Mouse (Mus musculus) gastrocnemius, postnatal 10 days (tissue): ENCODE data around the gene Tm7sf2. TPM values are rescaled to one million over a fixed set of nuclear protein-coding genes. Genes with fewer than 3 reads are reported as not detected.

ENCODE experiments used
- DNase-seq: peaks from one replicate; pipeline ENCODE4 v3.0.0; 2021; ENCODE audit warnings: mixed read lengths
- total RNA-seq, 2 experiments: library from RNA; stranded (reverse); gene quantifications; 2 replicates each; pipeline ENCODE4 v1.2.3; 2021

Tm7sf2 gene
- total RNA-seq, 2 experiments from 2014 or later = 4.7 to 5.8 TPM

GRCm38 (mm10) chr19:6069851-6070250, 1.7 kb upstream of the Tm7sf2 start:
- DNase-seq = no peak

GRCm38 (mm10) chr19:6068951-6069350, 778 bp upstream of the Tm7sf2 start:
- no peak for DNase-seq

- peak; percentile 84 for DNase-seq
These were observed 1.0 kb downstream of the Tm7sf2 start for GRCm38 (mm10) chr19:6067011-6067723.

DNA sequence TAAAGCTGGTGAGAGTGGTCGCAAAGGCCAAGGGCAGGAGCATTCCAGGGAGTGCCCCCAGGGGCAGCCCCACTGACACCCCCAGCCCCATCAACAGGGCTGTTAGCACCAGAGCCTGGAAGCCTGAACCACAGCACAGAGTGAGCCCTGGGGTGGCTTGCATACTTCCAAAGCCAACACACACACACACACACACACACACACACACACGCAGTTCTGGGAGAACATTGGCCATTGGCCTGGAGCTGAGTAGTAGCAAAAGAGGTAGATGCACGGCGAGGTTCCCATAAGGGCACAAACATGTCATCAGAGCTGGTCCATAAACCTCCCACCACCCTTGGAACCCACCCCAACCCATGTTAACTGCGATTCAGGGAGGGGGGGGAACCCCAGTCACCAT, 1.6 kb downstream of the Tm7sf2 start:
- no peak for DNase-seq

DNA sequence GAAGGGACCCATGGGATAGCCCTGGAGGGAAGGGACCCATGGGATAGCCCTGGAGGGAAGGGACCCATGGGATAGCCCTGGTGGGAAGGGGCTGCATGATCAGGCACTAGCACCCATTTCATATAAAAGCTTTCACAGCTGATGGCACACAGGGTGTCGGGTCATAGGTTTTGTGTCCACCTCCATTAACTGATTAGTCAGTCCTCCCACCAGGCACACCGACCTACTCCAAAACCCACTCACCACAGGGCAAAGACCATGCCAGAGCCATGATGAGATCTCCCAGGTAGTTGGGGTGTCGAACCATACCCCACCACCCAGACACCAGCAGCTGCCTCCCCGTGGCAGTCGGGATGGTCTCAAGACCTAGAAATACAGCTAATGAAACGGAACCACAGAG, 5.1 kb downstream of the Tm7sf2 start:
- DNase-seq = no peak

DNA sequence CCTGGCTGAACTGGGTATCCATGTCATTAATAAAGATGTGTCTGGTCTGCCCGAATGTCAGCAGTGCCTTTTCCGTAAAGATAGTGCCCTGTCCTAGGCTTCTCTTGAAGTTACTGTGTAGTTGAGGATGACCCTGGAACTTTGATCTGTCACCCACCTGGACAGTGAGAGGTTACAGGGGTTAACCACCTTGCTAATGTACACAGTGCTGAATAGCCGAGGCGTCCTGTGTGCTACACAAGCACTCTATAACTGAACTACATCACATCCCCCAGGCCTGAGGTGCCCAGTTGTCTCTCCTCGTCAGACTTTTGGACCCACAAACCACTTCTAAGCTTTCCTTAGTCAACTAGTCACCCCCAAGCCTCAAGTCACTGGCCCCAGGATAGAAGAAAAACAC, 5.8 kb downstream of the Tm7sf2 start:
- DNase-seq = no peak

GRCm38 (mm10) chr19:6061641-6062302, 6.4 kb downstream of the Tm7sf2 start:
- DNase-seq = peak; percentile 29

GRCm38 (mm10) chr19:6061021-6061533, 7.1 kb downstream of the Tm7sf2 start, which contains the start of gene Znhit2:
Gene Znhit2 (plus strand): TSS chr19:6061192.
- peak; percentile 88 for DNase-seq

DNA sequence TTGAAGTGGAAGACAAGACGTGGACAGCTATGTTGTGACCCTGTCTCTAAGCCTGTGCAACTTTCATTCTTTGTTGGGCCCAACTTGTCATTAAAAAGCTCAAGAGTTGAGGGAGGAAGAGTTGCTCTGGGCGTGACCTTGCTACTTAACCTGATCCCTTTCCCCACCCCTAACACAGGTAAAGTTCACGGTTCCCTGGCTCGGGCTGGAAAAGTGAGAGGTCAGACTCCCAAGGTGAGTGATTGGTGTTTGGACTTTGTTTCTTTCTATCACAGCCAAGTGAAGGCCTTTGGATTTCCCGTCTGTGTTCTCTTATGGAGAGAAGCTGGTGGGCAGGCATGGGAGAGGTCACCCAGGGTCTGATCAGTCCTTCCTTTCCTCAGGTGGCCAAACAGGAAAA, 9.2 kb downstream of the Tm7sf2 start:
- DNase-seq = no peak

GRCm38 (mm10) chr19:6058513-6058912, 9.7 kb downstream of the Tm7sf2 start:
- no peak for DNase-seq

DNA sequence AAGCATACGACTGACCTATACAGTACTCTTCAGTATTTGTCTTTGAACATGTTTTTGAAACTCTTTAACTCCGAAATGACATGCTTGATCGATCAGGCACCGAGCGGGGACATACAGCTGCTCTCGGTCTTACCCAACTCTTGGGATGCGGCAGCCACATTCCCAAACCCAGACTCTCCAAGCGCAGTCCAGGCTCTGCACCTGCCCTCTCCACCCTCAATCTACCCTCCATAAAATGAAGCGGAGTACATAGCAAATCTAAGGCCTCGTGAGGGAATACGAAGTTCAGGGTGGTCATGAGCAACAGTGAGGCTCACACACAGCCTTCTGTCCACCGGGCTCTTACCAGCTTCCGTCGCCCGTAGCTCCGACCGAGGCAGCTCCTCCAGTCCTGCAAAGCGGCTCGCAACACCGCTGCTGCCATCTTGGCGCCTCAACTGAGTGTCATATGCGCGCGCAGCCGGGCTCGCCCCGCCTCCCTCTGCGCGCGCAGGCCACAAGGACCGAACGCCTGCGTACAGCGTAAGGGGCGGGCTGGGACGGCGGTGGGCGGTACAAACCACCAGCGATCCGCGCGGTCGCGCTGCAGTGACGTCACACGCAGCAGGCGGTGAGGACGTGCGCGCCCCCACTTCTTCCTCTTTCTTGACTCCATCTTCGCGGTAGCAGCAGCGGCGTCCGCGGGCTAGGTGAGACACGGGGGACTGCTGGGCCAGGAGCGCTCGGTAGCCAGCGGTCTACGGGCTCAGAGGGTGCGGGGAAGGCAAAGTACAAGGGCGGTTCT, 10.7 kb downstream of the Tm7sf2 start, which contains the start of the genes Mrpl49 and Fau:
Gene Mrpl49, minus strand, starts transcription at position 473 of the 784 bp plus-strand sequence.
Gene Fau, plus strand, starts transcription at position 532 of the 784 bp plus-strand sequence.
- peak; percentile 99 for DNase-seq

- DNase-seq = no peak
These were observed 11.5 kb downstream of the Tm7sf2 start for GRCm38 (mm10) chr19:6056696-6057095.

- no peak for DNase-seq
These were observed 13.9 kb downstream of the Tm7sf2 start for GRCm38 (mm10) chr19:6054296-6054695.

GRCm38 (mm10) chr19:6052516-6052915, 15.7 kb downstream of the Tm7sf2 start:
- no peak for DNase-seq

- DNase-seq = no peak
These were observed 19.3 kb downstream of the Tm7sf2 start for GRCm38 (mm10) chr19:6048681-6049410.

DNA sequence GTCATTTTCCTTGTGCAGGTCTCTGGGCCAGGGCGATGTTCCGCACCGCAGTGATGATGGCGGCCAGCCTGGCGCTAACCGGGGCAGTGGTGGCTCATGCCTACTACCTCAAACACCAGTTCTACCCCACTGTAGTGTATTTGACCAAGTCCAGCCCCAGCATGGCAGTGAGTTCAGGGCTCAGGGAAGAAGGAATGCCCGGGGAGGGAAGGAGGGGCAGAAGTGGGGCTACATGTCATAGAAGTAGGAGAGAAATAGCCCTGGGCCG, 20.3 kb downstream of the Tm7sf2 start:
- no peak for DNase-seq

- no peak for DNase-seq
These were observed 20.8 kb downstream of the Tm7sf2 start for GRCm38 (mm10) chr19:6047154-6047898.

DNA sequence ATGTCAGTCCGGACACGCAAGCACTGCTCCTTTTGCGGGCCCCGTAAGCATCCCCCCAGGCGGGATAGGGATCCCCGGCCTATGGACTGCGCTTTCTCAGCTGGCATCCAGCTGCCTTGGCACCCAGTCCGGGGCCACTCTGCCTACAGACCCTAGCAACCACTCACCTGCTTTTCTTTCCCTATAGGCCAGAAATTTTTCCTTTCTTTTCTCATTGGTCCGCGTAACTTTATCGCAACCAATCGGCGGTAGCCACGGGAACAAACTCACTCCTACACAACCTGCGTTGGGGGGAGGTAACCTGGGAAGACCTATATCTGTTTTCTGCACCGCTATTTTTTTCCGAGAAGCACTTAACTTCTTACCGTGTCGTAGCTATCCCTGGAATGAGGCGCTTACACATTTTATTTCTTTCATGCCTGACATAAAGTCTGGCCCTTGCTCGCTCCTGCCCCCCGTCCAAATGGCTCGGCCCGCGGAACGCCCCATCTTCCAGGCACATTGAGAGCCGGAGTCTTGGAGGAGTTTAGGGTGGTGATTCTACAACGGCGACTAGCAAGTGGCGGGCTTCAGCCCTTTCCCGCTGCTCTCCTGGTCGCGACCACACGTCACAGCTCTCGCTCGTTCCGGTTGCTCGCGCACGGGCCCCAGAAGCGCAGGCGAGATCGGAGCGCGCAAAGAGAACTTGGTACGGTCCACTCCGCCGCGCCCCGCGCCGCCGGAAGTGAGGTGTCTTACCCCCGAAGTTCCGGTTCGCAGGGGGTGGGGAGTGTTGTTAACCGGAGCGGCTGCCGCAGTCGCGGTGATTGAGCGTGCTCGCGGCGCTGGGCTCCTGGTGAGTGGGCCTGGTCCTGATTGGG, 21.6 kb downstream of the Tm7sf2 start, which contains the start of gene Syvn1:
Gene Syvn1, plus strand, starts transcription at position 283 of the 860 bp plus-strand sequence.
- DNase-seq = peak; percentile 87

DNA sequence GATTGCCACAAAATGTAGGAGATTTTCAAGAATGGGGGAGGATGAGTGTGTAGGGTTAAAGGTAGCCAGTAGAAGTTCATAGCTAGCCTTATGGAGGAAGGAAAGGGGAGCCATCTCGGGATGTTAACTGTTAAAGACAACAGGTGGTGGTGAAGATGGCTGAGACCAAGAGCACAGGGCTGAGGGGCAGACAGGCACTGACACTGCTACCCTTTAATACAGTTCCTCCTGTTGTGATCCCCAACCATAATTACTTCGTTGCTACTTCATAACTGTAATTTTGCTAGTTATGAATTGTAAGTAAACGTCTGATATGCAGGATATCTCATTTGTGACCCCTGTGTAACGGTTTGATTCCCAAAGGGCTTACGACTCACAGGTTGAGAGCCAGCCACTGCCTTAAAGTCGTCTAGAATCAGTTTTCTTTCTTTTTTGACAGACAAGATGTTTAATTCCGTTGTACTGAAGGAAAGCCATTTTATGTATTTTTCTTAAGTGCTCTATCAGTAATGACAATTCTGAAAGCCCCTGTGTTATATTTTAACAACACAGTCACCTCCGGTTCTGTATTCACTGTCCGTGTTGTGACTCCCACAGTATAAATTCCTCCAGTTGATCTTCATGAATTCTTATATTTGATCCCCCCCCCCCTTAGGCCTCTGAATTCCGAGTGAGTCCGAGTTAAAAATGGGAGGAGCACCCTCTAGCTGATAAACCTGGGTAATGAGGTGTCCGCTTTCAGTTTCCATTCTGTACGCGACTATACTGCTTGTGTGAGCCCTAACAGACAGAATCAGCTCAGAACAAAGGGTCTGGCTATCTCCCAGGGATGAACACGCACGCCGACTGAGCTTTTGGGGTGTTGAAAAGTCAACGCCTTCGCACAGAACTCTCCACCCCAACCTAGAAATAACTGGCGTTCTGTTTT, 22.5 kb downstream of the Tm7sf2 start:
- DNase-seq = no peak
